Mouse (Mus musculus): ENCODE data around the gene Dlgap3. TPM values are rescaled to one million over a fixed set of nuclear protein-coding genes. Genes with fewer than 3 reads are reported as not detected.

Dlgap3 gene
- polyA plus RNA-seq, 1 experiment from 2014 or later, result 0.57 TPM

GRCm38 (mm10) chr4:127198609-127199008 is 29.6 kb downstream of the Dlgap3 start:
- H3K9ac ChIP-seq, result no peak overlapping the region
- peaks cover 32% of the 10 kb centered on the region for H3K27me3 ChIP-seq (replicated peaks)
- no peaks in the 10 kb centered on the region for H3K9me3 ChIP-seq
- H3K27ac ChIP-seq (replicated peaks), result no peak overlapping the region
- 44% methylated on average over 6 of the region's 6 CpGs for WGBS
- no peak for ATAC-seq (ENCODE audit: extremely low read depth, insufficient number of reproducible peaks, low FRiP score, low TSS enrichment)
- H3K4me1 ChIP-seq, result peaks cover 20% of the 10 kb centered on the region
- H3K4me2 ChIP-seq, result no peak overlapping the region
- H3K36me3 ChIP-seq, result no peaks in the 10 kb centered on the region
- H3K4me3 ChIP-seq, result no peak overlapping the region

GRCm38 (mm10) chr4:127199406-127199805 is 30.4 kb downstream of the Dlgap3 start:
- H3K9me3 ChIP-seq, result no peaks in the 10 kb centered on the region
- no peak overlapping the region for H3K27ac ChIP-seq (replicated peaks)
- 59% methylated on average over 12 of the region's 12 CpGs for WGBS
- ATAC-seq (ENCODE audit: extremely low read depth, insufficient number of reproducible peaks, low FRiP score, low TSS enrichment), result no peak
- H3K4me2 ChIP-seq, result no peak overlapping the region
- no peaks in the 10 kb centered on the region for H3K36me3 ChIP-seq
- H3K4me1 ChIP-seq, result peaks cover 15% of the 10 kb centered on the region
- H3K27me3 ChIP-seq (replicated peaks), result peaks cover 32% of the 10 kb centered on the region
- no peak overlapping the region for H3K4me3 ChIP-seq
- no peak overlapping the region for H3K9ac ChIP-seq

- Histone ChIP-seq H3K27ac (replicated peaks) (no peak overlapping the region), H3K36me3 (no peaks in the 10 kb centered on the region), H3K9ac (no peak overlapping the region), H3K4me3 (no peak overlapping the region), H3K4me2 (no peak overlapping the region), H3K27me3 (replicated peaks) (peaks cover 32% of the 10 kb centered on the region), H3K9me3 (no peaks in the 10 kb centered on the region), H3K4me1 (peaks cover 15% of the 10 kb centered on the region)
- no peak for ATAC-seq (ENCODE audit: extremely low read depth, insufficient number of reproducible peaks, low FRiP score, low TSS enrichment)
- WGBS, result 79% methylated on average over 12 of the region's 12 CpGs
Measured at GRCm38 (mm10) chr4:127200164-127200722, 31.2 kb downstream of the Dlgap3 start.

GRCm38 (mm10) chr4:127200769-127201617 is 32.0 kb downstream of the Dlgap3 start:
- Histone ChIP-seq H3K4me3 (no peak overlapping the region), H3K27me3 (replicated peaks) (peaks cover 32% of the 10 kb centered on the region), H3K36me3 (no peaks in the 10 kb centered on the region), H3K9ac (0 out of 2 replicates have a peak overlapping the region, but pooled peaks have one; percentile 34), H3K9me3 (no peaks in the 10 kb centered on the region), H3K4me2 (peak overlapping the region; percentile 52), H3K27ac (replicated peaks) (peak overlapping the region; percentile 39), H3K4me1 (peaks cover 15% of the 10 kb centered on the region)
- ATAC-seq (ENCODE audit: extremely low read depth, insufficient number of reproducible peaks, low FRiP score, low TSS enrichment), result no peak
- WGBS, result 57% methylated on average over 13 of the region's 13 CpGs

GRCm38 (mm10) chr4:127203081-127203480 is 34.1 kb downstream of the Dlgap3 start:
- Histone ChIP-seq H3K27me3 (replicated peaks) (peaks cover 12% of the 10 kb centered on the region; the same call in 1 of the 2 replicates), H3K9me3 (no peaks in the 10 kb centered on the region), H3K4me2 (no peak overlapping the region), H3K4me1 (peaks cover 15% of the 10 kb centered on the region), H3K4me3 (no peak overlapping the region), H3K9ac (no peak overlapping the region), H3K27ac (replicated peaks) (no peak overlapping the region), H3K36me3 (no peaks in the 10 kb centered on the region)
- 78% methylated on average over 1 of the region's 1 CpGs for WGBS
- ATAC-seq (ENCODE audit: extremely low read depth, insufficient number of reproducible peaks, low FRiP score, low TSS enrichment), result no peak

- peaks cover 10% of the 10 kb centered on the region for H3K4me1 ChIP-seq
- no peak overlapping the region for H3K4me3 ChIP-seq
- 79% methylated on average over 9 of the region's 9 CpGs for WGBS
- no peak overlapping the region for H3K4me2 ChIP-seq
- no peaks in the 10 kb centered on the region for H3K36me3 ChIP-seq
- no peaks in the 10 kb centered on the region for H3K9me3 ChIP-seq
- no peak overlapping the region for H3K27ac ChIP-seq (replicated peaks)
- no peak for ATAC-seq (ENCODE audit: extremely low read depth, insufficient number of reproducible peaks, low FRiP score, low TSS enrichment)
- peaks cover 43% of the 10 kb centered on the region for H3K27me3 ChIP-seq (replicated peaks)
- H3K9ac ChIP-seq, result no peak overlapping the region
Measured at GRCm38 (mm10) chr4:127211318-127211717, 42.3 kb downstream of the Dlgap3 start.

GRCm38 (mm10) chr4:127214510-127214909 is 45.5 kb downstream of the Dlgap3 start:
- 20% methylated on average over 28 of the region's 28 CpGs for WGBS
- H3K27me3 ChIP-seq (replicated peaks), result peaks cover 51% of the 10 kb centered on the region
- H3K9ac ChIP-seq, result no peak overlapping the region
- H3K36me3 ChIP-seq, result no peaks in the 10 kb centered on the region
- no peak overlapping the region for H3K4me3 ChIP-seq
- H3K4me1 ChIP-seq, result peaks cover 18% of the 10 kb centered on the region
- ATAC-seq (ENCODE audit: extremely low read depth, insufficient number of reproducible peaks, low FRiP score, low TSS enrichment), result no peak
- no peaks in the 10 kb centered on the region for H3K9me3 ChIP-seq
- H3K4me2 ChIP-seq, result 0 out of 2 replicates have a peak overlapping the region, but pooled peaks have one; percentile 27
- no peak overlapping the region for H3K27ac ChIP-seq (replicated peaks)

GRCm38 (mm10) chr4:127215103-127215502 is 46.1 kb downstream of the Dlgap3 start:
- Histone ChIP-seq H3K4me2 (no peak overlapping the region), H3K36me3 (no peaks in the 10 kb centered on the region), H3K4me3 (no peak overlapping the region), H3K27ac (replicated peaks) (no peak overlapping the region), H3K9ac (no peak overlapping the region), H3K27me3 (replicated peaks) (peaks cover 51% of the 10 kb centered on the region), H3K4me1 (peaks cover 18% of the 10 kb centered on the region), H3K9me3 (no peaks in the 10 kb centered on the region)
- WGBS, result 47% methylated on average over 11 of the region's 11 CpGs
- ATAC-seq (ENCODE audit: extremely low read depth, insufficient number of reproducible peaks, low FRiP score, low TSS enrichment), result no peak

- no peak for ATAC-seq (ENCODE audit: extremely low read depth, insufficient number of reproducible peaks, low FRiP score, low TSS enrichment)
- H3K27ac ChIP-seq (replicated peaks), result no peak overlapping the region
- no peaks in the 10 kb centered on the region for H3K36me3 ChIP-seq
- peaks cover 49% of the 10 kb centered on the region for H3K27me3 ChIP-seq (replicated peaks)
- peaks cover 18% of the 10 kb centered on the region for H3K4me1 ChIP-seq
- WGBS, result 25% methylated on average over 7 of the region's 9 CpGs
- no peak overlapping the region for H3K9ac ChIP-seq
- no peaks in the 10 kb centered on the region for H3K9me3 ChIP-seq
- no peak overlapping the region for H3K4me3 ChIP-seq
- peak overlapping the region; percentile 11; the same call in 1 of the 2 replicates for H3K4me2 ChIP-seq
Measured at GRCm38 (mm10) chr4:127215799-127216198, 46.8 kb downstream of the Dlgap3 start.

GRCm38 (mm10) chr4:127216251-127216651 is 47.2 kb downstream of the Dlgap3 start:
- Histone ChIP-seq H3K9ac (no peak overlapping the region), H3K27ac (replicated peaks) (no peak overlapping the region), H3K4me2 (0 out of 2 replicates have a peak overlapping the region, but pooled peaks have one; percentile 11), H3K4me3 (no peak overlapping the region), H3K36me3 (no peaks in the 10 kb centered on the region), H3K4me1 (peaks cover 18% of the 10 kb centered on the region), H3K9me3 (no peaks in the 10 kb centered on the region), H3K27me3 (replicated peaks) (peaks cover 49% of the 10 kb centered on the region)
- ATAC-seq (ENCODE audit: extremely low read depth, insufficient number of reproducible peaks, low FRiP score, low TSS enrichment), result no peak
- 62% methylated on average over 4 of the region's 4 CpGs for WGBS

GRCm38 (mm10) chr4:127217048-127217447 is 48.0 kb downstream of the Dlgap3 start:
- Histone ChIP-seq H3K36me3 (no peaks in the 10 kb centered on the region), H3K4me3 (no peak overlapping the region), H3K27me3 (replicated peaks) (peaks cover 44% of the 10 kb centered on the region), H3K9me3 (no peaks in the 10 kb centered on the region), H3K4me2 (no peak overlapping the region), H3K27ac (replicated peaks) (no peak overlapping the region), H3K4me1 (peaks cover 18% of the 10 kb centered on the region), H3K9ac (no peak overlapping the region)
- 44% methylated on average over 11 of the region's 11 CpGs for WGBS
- no peak for ATAC-seq (ENCODE audit: extremely low read depth, insufficient number of reproducible peaks, low FRiP score, low TSS enrichment)

Data from heart, embryonic 13.5 days (tissue).